Mouse (Mus musculus): ENCODE results near the gene Myf6.

Myf6 gene

DNA sequence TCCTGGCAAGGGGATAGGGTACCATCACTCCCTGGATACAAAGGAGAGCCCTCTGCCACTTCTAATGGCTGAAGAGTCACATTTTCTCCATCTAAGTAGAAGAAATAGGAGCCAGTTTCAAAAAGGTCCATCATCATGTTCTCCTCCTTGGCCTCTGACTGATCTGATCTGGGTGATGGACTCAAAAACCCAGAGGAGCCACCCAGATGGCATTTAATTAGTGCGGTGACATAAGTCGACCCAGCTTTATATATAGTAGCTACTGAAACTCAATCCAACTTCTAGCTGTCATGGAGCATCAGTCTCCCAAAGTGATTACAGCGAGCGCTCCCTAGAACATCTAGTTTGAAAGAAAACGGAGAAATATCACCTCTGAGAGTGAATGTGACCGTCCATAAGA is at the start of gene Myf6:
Gene Myf6 (minus strand): TSS at position 170 of the 400 bp plus-strand sequence.
- no peak for DNase-seq

DNA sequence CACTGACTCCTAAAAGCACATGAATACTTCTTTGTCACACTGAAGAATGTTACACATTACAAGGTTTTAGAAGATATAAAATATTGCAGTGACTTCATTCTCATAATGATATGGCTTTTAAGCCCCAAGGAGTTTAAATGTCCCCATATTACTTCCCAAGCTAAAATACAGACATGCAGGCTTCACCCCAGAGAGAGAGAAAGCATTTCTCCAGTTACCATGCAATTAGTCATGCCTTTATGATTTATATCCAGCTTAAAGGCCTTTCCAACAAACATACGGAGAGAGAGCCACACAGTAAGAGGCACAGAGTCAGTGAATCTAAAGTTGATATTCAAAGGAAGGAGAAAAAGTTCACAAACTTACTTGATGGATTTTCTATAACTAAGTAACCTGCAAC is 48.5 kb upstream of the Myf6 start:
- no peak for DNase-seq

DNA sequence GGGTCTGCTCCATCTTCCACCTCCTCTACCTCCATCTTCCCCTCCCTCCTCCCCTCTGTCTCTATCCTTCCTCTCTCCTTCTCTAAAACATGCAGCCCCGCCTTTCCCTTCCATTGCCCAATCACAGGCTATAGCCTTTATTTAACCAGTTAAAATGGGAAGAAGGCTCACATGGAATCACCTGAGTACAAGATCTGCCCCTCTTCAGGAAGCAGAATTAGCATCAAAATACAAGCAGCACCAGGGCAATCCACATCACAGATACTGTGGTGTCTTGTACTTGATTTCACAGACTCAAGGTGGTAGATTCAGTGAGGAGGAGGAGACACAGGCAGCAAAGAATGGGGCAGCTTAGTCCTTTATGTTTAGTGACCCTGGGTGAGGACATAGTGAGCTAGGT is 34.2 kb upstream of the Myf6 start:
- DNase-seq = no peak

DNA sequence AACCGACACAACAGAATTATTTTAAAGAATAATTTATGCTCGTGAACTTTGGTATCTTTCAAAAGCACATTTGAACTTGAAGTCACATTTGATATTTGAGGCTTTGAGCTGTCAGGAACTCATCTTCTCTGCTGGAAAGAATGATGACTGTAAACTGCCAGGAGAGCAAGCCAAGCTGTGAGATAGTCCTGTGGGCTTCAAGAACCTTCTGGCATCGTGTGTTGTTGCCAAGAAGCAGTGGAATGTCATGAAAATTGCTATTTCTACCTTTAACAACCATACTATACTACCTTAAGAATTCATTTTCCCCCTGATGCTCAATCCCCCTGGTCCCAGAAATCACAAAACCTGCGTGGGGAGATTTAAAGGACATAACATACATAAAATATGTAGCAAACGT is 24.7 kb upstream of the Myf6 start:
- no peak for DNase-seq

DNA sequence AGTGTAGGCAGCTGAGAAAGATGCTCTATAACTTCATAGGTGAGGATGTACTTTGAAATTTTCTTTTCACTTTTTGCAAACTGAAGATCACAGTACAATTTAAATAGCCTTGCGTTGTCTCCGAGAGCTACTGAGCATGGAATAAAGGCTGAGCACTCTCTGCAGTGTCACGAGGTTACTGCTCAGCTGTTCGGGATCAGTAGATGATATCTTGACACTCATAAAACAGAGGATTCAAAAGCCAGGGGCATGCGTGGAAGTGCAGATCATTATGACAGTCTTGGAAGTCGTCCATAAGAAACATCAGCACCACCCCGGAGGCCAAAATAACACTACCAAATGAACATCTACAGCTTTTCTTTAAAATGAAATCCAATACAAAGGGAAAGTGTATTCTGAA is 22.1 kb upstream of the Myf6 start:
- no peak for DNase-seq

DNA sequence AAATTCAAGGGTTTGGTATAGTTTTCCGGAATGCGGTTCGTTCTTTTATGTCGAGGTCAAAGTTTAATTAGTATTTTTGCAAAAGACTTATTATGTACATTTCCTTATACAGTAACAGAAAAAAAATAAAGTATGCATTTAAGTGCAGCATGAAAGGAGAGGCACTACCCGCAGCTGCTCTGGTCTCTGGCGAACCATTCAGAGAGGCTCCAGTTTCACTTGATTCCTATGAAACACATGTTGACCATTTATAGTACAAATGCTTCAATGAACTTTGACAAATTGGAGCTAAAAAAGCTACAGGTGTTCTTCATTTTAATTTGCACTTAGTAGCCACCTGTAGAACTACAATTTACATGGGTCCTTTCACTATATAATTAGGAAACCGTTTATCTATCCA is 20.2 kb upstream of the Myf6 start:
- DNase-seq = no peak

DNA sequence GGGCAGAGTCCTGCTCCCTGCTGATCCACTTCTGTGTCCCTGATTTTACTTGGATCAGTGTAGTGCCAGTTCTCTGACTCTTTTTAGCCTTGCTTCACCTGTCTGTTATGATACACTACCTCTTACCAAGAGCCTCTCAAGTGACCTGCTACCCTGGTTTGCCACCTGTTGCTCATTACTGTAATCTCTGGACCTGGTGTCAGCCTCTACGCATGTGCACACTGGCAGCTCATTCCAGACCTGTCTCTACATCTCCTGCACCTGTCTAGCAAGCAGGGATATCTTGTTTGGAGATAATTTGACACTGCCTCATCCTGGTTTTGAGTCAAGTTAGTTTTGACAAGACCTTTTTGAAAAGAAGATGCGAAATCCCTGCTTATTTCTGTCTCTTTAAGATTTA is 11.9 kb upstream of the Myf6 start:
- DNase-seq = no peak

DNA sequence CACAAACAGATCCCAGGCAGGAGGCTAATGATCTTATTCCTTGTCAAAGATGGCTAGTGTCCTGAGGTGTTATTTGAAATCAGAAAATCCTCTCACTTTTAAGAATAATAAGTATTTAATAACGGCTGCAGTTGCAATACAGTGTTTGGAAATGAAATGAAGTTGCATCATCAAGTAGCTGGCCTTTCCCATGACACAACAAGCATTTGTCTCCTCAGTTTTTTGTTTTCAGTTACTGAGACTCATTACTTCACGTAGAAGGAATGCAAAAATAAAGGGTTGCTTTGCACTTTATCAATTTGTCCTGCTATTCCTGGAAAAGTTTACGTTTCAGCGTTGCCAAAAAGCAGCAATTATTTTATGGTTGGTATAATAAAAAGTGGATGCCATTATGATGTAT is 8.9 kb upstream of the Myf6 start:
- no peak for DNase-seq

DNA sequence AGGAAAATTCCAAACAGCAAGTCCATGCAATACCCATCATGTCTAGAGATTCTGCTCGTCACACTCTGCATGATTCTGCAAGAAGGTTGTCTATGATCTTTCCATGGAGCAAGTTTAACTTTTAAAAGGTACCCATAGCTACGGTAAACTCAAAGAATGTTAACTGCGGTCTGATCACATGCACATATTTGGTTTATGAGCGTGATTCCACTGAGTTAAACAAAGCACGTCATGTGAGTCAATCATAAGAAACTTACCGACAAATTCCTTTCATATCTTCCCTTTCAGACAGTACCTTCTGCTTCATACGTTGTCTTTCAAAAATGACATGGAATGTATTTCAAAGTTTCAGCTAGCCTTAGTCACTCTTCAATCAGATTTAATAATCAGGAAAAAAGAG is 7.7 kb upstream of the Myf6 start:
- no peak for DNase-seq

DNA sequence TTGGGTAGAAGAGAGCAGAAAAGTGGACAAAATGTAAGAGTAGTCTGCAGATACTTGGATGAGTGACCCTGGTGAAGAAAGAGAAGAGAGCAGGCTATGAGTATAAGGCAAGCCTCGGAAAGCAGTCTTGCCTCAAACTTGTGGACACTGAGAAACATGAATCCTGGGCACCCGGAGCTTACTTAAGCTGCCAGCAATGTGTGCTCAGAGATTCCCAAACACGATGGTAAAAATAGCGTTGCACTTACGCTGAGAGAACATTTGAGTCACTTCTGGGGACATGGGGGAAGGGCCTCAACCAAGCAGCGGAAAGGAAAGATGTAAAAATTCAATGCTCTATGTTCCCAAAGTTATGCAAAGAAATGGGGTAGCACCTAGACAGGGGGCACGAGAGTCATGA is 5.1 kb upstream of the Myf6 start:
- no peak for DNase-seq

DNA sequence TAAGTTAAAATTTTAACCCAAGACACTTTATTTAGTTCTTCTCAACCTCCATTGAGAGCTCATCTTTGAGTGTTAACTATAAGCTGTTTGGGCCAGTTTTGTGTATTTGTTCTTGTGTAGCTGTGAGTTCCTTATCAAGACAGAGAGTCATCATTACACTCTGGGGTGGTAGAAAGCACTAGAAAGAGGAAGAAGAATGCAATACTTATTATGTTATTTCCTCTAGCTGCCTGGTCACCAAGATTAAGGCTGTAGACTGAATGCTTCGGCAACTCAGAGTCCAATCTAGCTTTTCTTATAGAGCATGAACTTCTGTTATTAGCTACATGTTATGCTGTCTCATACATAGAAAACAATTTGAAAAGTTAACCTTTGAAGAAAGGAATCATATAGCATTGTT is 1.9 kb upstream of the Myf6 start:
- DNase-seq = no peak

DNA sequence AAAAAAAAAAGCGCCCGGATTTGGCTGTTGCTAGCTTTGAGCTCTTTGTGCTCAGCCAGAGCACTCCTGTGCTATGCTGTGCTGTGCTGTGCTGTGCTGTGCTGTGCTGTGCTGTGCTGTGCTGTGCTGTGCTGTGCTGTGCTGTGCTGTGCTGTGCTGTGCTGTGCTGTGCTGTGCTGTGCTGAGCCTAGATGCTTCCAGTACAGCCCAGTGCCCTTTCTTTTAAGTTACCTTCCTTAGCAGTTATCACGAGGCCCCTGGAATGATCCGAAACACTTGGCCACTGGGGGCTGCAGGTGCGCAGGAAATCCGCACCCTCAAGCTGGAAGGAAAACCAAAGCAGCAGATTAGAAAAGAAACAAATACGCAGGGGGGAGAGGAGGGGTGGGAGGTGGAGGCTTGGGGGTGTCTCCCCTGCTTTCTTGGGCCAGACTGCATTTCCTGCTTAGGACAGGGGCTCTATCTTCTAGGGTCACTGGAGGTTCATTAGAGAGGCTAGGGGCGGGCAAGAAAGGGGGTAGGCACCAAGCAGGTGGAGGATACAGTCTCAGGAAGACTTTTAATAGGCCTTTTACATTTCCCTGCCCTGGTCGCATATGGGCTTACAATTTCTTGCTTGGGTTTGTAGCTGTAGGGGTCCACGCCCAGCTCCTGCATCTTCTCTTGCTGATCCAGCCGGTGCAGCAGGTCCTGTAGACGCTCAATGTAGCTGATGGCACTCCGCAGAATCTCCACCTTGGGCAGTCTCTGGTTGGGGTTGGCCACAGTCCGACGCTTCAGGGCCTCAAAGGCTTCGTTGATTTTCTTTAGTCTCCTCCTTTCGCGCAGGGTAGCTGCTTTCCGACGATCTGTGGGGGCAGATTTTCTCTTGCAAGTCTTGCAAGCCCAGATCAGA is 710 bp downstream of the Myf6 start:
- DNase-seq = no peak

DNA sequence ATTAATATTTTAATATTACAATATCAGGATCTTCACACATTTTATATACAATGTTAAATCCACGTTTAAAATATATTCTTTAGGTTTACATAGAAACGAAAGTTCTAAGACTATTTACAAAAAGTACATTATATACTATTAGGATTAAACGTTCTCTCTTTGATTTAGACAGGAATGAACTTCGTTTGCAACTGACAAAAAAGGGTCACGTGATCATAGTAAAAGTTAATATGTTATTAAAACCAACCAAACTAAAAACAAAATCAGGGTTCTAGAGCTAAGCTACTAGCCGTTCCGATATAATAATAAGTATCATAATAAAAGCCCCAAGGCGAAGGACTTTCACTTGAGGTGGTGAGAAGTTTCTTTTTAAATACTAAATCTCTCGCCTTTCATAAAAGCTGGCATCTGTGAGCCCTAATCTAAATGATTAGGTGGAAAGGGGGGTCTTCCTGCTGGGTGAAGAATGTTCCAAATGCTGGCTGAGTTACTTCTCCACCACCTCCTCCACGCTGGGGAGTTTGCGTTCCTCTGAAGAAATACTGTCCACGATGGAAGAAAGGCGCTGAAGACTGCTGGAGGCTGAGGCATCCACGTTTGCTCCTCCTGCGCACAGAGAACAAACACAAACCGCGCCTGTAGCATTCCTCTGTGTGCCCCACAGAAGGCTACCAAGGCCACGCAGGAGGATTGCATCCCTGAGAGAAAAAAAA is 1.5 kb downstream of the Myf6 start:
- DNase-seq = no peak

DNA sequence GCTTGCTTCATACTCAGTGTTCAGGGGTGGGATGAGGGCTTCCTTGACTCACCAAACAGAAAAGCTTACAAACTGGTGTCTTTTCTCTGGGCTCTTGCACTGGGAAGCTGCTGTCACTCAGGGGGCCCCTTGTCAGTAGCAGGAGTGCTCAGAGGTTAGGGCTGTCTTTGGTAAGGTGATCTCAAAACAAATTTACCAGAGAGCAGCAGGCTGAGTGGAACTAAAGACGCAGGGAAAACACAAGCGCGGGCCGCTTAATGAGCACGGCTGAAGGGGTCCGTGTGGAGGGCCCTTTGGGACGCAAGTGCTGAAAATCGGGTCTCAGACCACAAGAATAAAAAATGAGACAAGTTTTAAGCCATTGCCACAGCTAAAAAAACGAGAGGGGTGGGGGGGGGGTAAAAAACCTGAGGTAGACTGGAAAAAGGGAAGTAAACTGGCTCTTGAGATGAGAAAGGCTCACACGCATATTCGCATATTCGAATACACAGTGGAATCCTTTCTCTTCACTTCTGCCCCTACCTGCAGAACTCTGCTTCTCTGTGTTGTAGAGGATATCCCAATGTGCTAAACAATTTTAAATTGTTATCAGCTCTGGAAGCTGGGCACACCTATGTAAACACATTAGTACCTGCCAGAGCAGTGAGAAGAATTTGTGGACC is 5.8 kb downstream of the Myf6 start:
- no peak for DNase-seq

DNA sequence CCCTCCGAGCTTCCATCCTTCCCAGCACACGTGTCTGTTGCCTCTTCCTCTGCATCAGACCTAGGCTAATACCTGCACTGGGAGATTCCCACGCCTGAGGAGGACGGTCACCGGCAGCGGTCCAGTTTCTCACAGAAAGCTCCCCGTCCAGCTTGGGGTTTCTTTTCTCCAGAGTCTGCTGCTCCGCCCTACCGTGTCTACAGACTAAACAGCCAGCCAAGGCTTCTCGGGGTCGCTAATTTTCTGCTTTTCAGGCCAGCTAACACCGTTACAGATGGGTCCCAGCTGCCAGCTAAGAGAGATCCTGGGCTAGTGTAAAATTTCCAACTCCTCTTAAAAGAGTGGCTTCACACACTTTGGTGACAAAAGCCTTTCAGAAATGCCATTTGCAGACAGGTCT is 7.8 kb downstream of the Myf6 start:
- DNase-seq = no peak

DNA sequence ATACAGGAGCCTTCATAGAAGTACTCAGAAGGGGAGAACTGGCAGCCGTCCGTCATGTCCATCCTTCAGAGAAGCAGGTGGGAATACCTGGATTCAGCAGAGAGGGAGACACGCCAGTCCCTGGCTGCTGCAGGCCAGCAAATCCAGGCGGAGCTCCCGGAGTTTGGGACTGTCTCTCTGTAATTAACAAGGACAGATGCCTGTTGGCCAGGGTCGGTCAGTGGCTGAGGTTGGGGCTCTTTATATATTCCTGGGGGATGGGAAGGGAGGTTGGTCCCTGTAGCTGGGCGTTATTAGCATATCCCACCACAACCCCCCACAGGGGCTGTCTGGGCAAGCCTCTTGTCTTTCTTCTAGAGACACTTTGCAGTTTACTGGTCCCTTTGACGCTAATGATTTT is 8.7 kb downstream of the Myf6 start, which contains the start of gene Myf5:
Gene Myf5 (minus strand): TSS at position 265 of the 400 bp plus-strand sequence.
- no peak for DNase-seq

DNA sequence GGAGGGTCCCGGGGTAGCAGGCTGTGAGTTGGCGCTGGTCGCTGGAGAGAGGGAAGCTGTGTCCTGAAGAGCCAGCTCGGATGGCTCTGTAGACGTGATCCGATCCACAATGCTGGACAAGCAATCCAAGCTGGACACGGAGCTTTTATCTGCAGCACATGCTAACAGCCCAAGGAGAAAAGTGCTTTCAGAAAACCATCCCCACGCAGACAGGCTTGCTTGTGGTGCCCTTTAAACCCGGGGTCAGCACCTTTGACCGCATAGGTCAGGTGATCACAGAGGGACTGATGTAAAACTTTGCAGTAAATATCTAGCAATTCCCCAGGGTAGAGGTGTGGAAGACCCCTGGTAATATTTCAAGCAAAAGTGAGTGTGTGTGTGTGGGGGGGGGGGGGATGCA is 10.5 kb downstream of the Myf6 start:
- no peak for DNase-seq

DNA sequence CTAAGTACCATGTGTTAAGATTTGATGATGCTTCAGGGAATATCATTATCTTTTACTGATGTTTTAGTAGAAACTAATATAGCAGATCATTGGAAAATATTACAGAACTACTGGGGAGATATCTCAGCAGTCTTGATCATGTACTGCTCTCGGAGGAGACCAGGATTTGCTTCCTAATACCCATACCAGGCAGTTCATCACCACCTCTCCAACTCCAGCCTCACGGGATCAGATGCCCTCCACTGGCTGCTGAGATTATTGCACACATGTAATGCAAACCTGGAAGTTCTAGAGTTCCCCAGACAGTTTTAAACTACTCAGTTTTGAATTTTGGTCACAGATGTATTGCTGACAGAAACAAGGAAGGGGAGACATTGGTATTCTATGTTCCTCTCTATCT is 21.0 kb downstream of the Myf6 start:
- no peak for DNase-seq

DNA sequence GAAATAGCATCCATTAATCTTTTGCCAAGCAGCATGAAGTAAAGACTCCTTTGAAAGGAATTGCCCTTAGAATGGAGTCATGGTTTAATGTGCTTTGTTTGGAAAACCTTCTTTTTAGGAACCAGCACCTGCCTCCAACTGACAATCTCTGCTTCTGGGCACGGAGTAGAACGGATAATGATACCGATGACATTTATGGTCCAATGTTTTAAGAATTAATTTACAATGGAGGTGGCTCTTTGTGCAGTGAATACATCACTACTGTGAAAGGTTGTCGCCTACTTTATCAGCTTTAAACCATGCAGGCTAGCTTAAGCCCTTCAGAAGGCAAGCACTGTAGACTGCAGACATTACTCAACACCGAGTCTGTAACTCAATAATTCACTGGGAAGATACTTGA is 22.8 kb downstream of the Myf6 start:
- no peak for DNase-seq

DNA sequence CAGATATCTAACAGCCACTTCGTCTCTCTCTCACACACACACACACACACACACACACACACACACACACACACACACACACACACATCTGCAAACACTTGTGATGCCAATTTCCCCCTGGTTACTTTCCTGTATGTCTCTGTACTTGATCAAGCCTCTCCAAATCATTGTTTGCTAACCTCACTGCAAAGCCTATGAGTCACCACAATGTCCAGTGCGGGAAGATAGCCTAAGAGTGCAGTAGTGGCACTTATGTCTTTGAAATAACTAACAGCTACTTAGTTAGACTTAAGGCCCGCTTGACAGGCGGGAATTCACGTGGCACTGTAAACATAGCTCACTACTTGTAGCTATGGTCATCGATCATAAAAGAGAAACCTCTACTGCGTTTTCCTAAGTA is 26.7 kb downstream of the Myf6 start:
- DNase-seq = no peak

DNA sequence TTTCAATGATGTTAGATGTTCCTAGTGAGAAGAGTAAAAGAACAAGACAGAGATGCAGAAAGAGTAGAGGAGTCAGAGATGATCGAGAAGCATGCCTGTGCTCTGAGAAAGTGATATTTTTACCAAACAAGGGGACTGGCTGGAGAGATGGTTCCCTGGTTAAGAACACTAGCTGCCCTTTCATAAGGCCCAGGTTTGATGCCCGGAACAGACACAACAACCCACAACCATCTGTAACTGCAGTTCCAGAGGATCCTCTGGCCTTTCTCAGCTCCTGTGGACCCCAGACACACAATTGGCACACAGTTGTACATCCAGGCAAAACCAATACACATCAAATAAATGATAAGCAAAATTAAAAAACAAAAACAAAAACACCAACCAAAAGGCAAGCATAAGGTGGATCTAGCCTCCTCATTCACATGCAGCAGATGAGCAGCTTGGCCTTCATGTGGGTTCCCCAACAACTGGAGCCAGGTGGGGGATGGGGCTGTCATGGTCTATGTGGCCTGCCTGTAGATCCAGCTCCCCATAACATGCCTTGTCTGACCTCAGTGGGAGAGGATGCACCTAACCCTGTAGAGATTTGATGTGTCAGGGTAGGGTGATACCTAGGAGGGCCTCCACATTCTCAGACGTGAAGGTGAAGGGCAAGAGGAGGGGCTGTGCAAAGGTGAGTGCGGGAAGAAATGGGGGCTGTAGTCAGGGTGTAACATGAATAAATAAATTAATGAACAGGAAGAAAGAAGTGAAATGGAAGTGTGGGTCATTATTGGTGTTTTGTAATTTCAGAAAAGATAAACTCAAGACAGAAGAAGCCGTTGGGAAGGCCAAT is 44.8 kb downstream of the Myf6 start:
- no peak for DNase-seq

Measured in thymus, adult 18-20 months (tissue).